Mouse (Mus musculus): ENCODE results near the gene Atg4a-ps. TPM values are rescaled to one million over a fixed set of nuclear protein-coding genes. Genes with fewer than 3 reads are reported as not detected.
A peak's percentile ranks its signal among the peaks of the same experiment; 100 is the strongest.
"Not testable (repeated sequence)": the region's sequence is repeated elsewhere in the genome, so short reads cannot be mapped to it uniquely, and the experiment has no call there.

The Atg4a-ps gene
- 0.09 and 0.13 TPM in 2 replicates for polyA plus RNA-seq (2014; fragmentation: Nextera tagmentation; extraction: Ambion mirVana)

DNA sequence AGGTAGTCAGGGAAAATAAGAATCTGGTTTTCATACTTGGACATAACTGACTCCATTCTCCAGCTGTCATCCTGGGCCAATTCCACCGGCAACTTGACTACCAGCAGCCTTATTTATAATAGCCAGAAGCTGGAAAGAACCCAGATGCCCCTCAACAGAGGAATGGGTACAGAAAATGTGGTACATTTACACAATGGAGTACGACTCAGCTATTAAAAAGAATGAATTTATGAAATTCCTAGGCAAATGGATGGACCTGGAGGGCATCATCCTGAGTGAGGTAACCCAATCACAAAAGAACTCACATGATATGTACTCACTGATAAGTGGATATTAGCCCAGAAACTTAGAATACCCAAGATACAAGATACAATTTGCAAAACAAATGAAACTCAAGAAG lies at the start of gene Atg4a-ps:
Gene Atg4a-ps, minus strand, starts transcription at position 101 of the 400 bp plus-strand sequence.
- H3K27me3 ChIP-seq (ENCODE audit: control insufficient read depth, insufficient read depth, low read length); H3K4me1 ChIP-seq (ENCODE audit: control insufficient read depth, insufficient read depth, low read length); H3K36me3 ChIP-seq (ENCODE audit: control insufficient read depth, insufficient read depth, low read length); H3K9me3 ChIP-seq (replicated peaks; ENCODE audit: control insufficient read depth, low read length); H3K4me3 ChIP-seq (ENCODE audit: low read depth, low read length); ATAC-seq (replicated peaks; ENCODE audit: insufficient number of reproducible peaks, low FRiP score, low TSS enrichment); H3K27ac ChIP-seq (ENCODE audit: low read depth, low read length); H3K9ac ChIP-seq (ENCODE audit: low read depth, low read length); H3K4me2 ChIP-seq: not testable (repeated sequence)
- 89% methylated on average over 2 of the region's 2 CpGs for WGBS (ENCODE audit: insufficient replicate concordance)

DNA sequence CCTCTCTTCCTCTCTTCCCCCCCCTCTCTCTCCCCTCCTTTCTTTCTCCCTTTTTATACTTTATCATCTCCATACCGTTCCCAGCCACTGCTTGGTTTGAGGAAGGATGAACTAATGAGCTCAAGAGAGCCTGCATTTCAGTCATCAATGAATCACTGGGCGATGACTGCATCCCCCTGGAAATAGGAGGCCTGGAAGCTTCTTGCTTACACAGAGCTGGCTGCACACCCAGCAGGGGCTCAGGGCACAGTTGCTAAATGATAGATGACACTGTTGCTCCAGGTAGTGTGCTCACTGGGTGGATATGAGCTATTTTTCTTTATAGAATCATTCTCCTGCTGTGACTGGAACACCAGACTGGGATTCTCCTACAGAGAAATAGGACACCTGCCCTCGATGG lies 49.7 kb upstream of the Atg4a-ps start:
- no peak for ATAC-seq (replicated peaks; ENCODE audit: insufficient number of reproducible peaks, low FRiP score, low TSS enrichment)
- H3K4me3 ChIP-seq (ENCODE audit: low read depth, low read length): no peak overlapping the region
- H3K9me3 ChIP-seq (replicated peaks; ENCODE audit: control insufficient read depth, low read length): no peaks in the 10 kb centered on the region
- H3K4me2 ChIP-seq: no peak overlapping the region
- H3K36me3 ChIP-seq (ENCODE audit: control insufficient read depth, insufficient read depth, low read length): no peaks in the 10 kb centered on the region
- H3K9ac ChIP-seq (ENCODE audit: low read depth, low read length): no peak overlapping the region
- no peaks in the 10 kb centered on the region for H3K4me1 ChIP-seq (ENCODE audit: control insufficient read depth, insufficient read depth, low read length)
- 56% methylated on average over 3 of the region's 3 CpGs for WGBS (ENCODE audit: insufficient replicate concordance)
- H3K27me3 ChIP-seq (ENCODE audit: control insufficient read depth, insufficient read depth, low read length): no peaks in the 10 kb centered on the region
- H3K27ac ChIP-seq (ENCODE audit: low read depth, low read length): no peak overlapping the region

DNA sequence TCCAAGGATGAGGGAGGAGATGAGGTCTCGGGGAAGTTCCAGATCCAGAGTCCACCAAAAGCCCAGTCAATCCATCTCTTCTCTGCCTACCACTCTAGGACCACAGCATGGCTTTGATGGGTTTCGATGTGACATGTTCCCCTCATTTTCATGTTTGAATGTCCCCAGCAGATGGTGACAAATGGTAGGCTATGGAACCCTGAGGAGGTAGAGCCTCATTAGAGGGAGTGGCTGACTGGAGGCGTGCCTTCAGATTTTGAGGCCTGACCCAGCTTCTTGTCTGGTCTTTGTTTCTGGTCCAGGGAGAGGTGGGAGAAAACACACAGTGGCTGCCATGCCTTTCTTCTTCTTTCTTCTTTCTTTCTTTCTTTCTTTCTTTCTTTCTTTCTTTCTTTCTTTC lies 44.6 kb upstream of the Atg4a-ps start:
- Histone ChIP-seq H3K9me3 (replicated peaks; ENCODE audit: control insufficient read depth, low read length) (no peaks in the 10 kb centered on the region), H3K27me3 (ENCODE audit: control insufficient read depth, insufficient read depth, low read length) (no peaks in the 10 kb centered on the region), H3K36me3 (ENCODE audit: control insufficient read depth, insufficient read depth, low read length) (no peaks in the 10 kb centered on the region), H3K4me2 (no peak overlapping the region), H3K4me1 (ENCODE audit: control insufficient read depth, insufficient read depth, low read length) (no peaks in the 10 kb centered on the region), H3K4me3 (ENCODE audit: low read depth, low read length) (no peak overlapping the region), H3K27ac (ENCODE audit: low read depth, low read length) (no peak overlapping the region), H3K9ac (ENCODE audit: low read depth, low read length) (no peak overlapping the region)
- no peak for ATAC-seq (replicated peaks; ENCODE audit: insufficient number of reproducible peaks, low FRiP score, low TSS enrichment)
- 68% methylated on average over 3 of the region's 3 CpGs for WGBS (ENCODE audit: insufficient replicate concordance)

DNA sequence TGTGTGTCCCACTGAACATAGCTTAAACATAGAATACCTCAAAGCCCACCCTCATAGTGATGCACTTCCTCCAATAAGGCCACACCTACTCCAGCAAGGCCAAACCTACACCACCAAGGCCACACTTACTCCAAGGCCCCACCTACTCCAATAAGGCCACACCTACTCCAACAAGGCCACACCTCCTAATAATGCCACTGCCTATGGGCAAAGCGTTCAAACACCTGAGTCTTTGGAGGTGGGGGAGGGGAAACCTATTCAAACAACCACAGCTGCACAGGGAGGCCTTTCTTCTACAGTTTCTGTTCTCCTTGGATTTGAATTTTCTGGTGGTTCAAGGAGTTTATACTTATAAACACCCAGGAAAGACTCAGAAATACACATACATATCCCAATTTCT lies 43.2 kb upstream of the Atg4a-ps start:
- Histone ChIP-seq H3K36me3 (ENCODE audit: control insufficient read depth, insufficient read depth, low read length) (no peaks in the 10 kb centered on the region), H3K4me3 (ENCODE audit: low read depth, low read length) (no peak overlapping the region), H3K9ac (ENCODE audit: low read depth, low read length) (no peak overlapping the region), H3K27me3 (ENCODE audit: control insufficient read depth, insufficient read depth, low read length) (no peaks in the 10 kb centered on the region), H3K4me1 (ENCODE audit: control insufficient read depth, insufficient read depth, low read length) (no peaks in the 10 kb centered on the region), H3K27ac (ENCODE audit: low read depth, low read length) (no peak overlapping the region), H3K4me2 (no peak overlapping the region), H3K9me3 (replicated peaks; ENCODE audit: control insufficient read depth, low read length) (no peaks in the 10 kb centered on the region)
- 67% methylated on average over 1 of the region's 1 CpGs for WGBS (ENCODE audit: insufficient replicate concordance)
- ATAC-seq (replicated peaks; ENCODE audit: insufficient number of reproducible peaks, low FRiP score, low TSS enrichment): no peak

DNA sequence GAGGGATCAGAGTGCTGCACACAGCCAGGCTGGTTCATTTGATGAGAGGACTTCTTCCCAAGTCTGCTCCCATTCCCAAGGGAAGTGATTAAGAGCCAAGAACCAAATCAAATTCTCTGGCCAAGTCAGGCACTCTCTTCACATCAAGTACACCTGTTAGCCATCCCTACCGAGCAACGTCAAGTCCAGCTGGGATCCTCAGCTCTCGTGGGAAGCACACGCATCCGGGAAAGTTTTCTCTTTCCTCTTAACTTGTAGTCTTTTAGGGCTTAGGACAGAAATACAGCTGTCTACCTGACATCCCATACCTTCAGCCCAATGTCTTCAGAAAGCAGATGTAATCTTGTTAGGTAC lies 38.1 kb upstream of the Atg4a-ps start:
- H3K4me2 ChIP-seq: peak overlapping the region; percentile 55

DNA sequence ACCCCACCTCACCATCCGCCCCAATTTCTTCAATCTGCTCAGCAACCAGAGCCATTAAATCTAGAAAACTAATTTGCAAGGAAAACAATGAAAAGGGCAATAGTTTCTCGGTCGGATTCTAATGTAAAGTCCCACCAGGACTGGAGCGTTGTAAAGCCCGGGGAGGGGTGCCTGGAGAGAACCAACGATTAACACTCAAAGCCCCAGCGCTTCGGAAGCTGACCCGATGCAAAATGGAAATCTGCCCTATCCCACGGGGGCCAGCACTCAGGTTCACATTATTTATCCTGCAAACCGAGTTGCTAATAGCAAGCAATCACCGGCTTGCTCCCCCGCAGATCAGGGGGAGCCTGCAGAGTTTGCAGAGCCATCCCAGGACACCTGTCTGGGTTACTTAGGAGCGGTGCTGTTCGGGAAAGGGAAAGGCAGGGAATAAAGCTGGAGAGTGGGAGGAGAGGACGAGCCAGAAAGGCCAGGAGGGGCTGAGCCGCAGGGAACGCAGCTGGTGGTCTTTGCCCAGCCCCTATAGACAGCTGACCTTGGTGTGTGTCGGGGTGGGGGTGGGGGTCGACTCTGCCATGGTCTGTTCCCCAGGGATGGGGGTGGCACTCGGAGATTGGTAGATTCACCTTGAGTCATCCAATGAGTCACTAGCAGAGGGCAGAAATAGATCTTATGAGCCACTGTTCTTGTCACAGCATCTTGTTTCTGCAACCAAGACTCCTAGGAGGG lies 37.5 kb upstream of the Atg4a-ps start:
- Histone ChIP-seq H3K36me3 (ENCODE audit: control insufficient read depth, insufficient read depth, low read length) (no peaks in the 10 kb centered on the region), H3K9me3 (replicated peaks; ENCODE audit: control insufficient read depth, low read length) (no peaks in the 10 kb centered on the region), H3K27me3 (ENCODE audit: control insufficient read depth, insufficient read depth, low read length) (peaks cover 4% of the 10 kb centered on the region; the same call in 1 of the 2 replicates), H3K4me3 (ENCODE audit: low read depth, low read length) (peak overlapping the region; percentile 25), H3K27ac (ENCODE audit: low read depth, low read length) (no peak overlapping the region), H3K4me2 (peak overlapping the region; percentile 55), H3K9ac (ENCODE audit: low read depth, low read length) (peak overlapping the region; percentile 39; the same call in 1 of the 2 replicates), H3K4me1 (ENCODE audit: control insufficient read depth, insufficient read depth, low read length) (0 out of 2 replicates have a peak, but pooled peaks cover 2% of the 10 kb centered on the region)
- no peak for ATAC-seq (replicated peaks; ENCODE audit: insufficient number of reproducible peaks, low FRiP score, low TSS enrichment)
- 8% methylated on average over 21 of the region's 21 CpGs for WGBS (ENCODE audit: insufficient replicate concordance)

More for the DNA sequence above, 38.1 kb upstream of the Atg4a-ps start:
- no peak overlapping the region for H3K9ac ChIP-seq (ENCODE audit: low read depth, low read length)
- H3K27me3 ChIP-seq (ENCODE audit: control insufficient read depth, insufficient read depth, low read length): peaks cover 4% of the 10 kb centered on the region; the same call in 1 of the 2 replicates
- no peaks in the 10 kb centered on the region for H3K36me3 ChIP-seq (ENCODE audit: control insufficient read depth, insufficient read depth, low read length)
- ATAC-seq (replicated peaks; ENCODE audit: insufficient number of reproducible peaks, low FRiP score, low TSS enrichment): no peak
- 0 out of 2 replicates have a peak, but pooled peaks cover 2% of the 10 kb centered on the region for H3K4me1 ChIP-seq (ENCODE audit: control insufficient read depth, insufficient read depth, low read length)
- H3K27ac ChIP-seq (ENCODE audit: low read depth, low read length): no peak overlapping the region
- 41% methylated on average over 5 of the region's 5 CpGs for WGBS (ENCODE audit: insufficient replicate concordance)
- no peaks in the 10 kb centered on the region for H3K9me3 ChIP-seq (replicated peaks; ENCODE audit: control insufficient read depth, low read length)
- H3K4me3 ChIP-seq (ENCODE audit: low read depth, low read length): no peak overlapping the region

DNA sequence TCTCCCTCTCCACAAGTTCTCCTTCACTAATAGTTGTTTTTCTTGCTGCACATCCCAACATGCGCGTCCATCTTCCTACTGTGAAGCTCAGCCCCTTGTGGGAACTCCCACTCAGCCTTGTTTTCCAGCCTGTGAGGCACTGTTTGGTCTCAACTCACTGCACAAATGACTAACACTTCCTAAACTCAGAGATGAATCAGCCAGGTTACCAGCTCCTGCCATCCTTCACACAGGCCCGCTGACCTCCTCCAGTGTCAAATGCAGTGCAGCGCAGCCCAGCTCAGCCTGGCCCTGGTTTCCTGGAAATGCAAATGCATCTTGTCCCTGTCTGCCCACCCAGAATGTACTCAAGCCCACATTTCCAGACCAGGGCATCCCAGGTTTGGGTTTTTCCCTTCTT lies 36.6 kb upstream of the Atg4a-ps start:
- WGBS (ENCODE audit: insufficient replicate concordance): 52% methylated on average over 4 of the region's 4 CpGs
- peaks cover 4% of the 10 kb centered on the region; the same call in 1 of the 2 replicates for H3K27me3 ChIP-seq (ENCODE audit: control insufficient read depth, insufficient read depth, low read length)
- no peak overlapping the region for H3K4me2 ChIP-seq
- no peak overlapping the region for H3K27ac ChIP-seq (ENCODE audit: low read depth, low read length)
- H3K4me3 ChIP-seq (ENCODE audit: low read depth, low read length): no peak overlapping the region
- no peak overlapping the region for H3K9ac ChIP-seq (ENCODE audit: low read depth, low read length)
- no peaks in the 10 kb centered on the region for H3K36me3 ChIP-seq (ENCODE audit: control insufficient read depth, insufficient read depth, low read length)
- ATAC-seq (replicated peaks; ENCODE audit: insufficient number of reproducible peaks, low FRiP score, low TSS enrichment): no peak
- 0 out of 2 replicates have a peak, but pooled peaks cover 2% of the 10 kb centered on the region for H3K4me1 ChIP-seq (ENCODE audit: control insufficient read depth, insufficient read depth, low read length)
- H3K9me3 ChIP-seq (replicated peaks; ENCODE audit: control insufficient read depth, low read length): no peaks in the 10 kb centered on the region

DNA sequence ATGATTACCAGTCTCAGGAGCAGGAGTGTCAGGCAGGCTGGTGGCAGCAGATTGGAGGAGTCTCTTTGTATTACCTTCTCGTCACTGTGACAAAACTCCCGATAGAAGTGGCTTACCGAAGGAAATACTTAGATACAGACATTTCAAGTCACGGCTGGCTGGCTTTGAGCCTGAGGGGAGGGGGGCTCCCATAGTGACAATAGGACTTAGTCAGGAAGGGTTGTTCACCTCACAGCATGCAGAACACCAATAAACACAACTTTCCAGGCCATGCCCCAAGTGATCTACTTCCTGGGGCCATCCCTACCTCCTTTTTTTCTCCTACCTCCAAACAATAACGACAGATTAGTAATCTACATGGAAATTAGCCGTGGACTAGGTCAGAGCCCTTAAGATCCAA lies 32.9 kb upstream of the Atg4a-ps start:
- ATAC-seq (replicated peaks; ENCODE audit: insufficient number of reproducible peaks, low FRiP score, low TSS enrichment): no peak
- Histone ChIP-seq H3K9me3 (replicated peaks; ENCODE audit: control insufficient read depth, low read length) (no peaks in the 10 kb centered on the region), H3K9ac (ENCODE audit: low read depth, low read length) (no peak overlapping the region), H3K27ac (ENCODE audit: low read depth, low read length) (no peak overlapping the region), H3K4me1 (ENCODE audit: control insufficient read depth, insufficient read depth, low read length) (0 out of 2 replicates have a peak, but pooled peaks cover 2% of the 10 kb centered on the region), H3K27me3 (ENCODE audit: control insufficient read depth, insufficient read depth, low read length) (peaks cover 4% of the 10 kb centered on the region; the same call in 1 of the 2 replicates), H3K4me2 (no peak overlapping the region), H3K4me3 (ENCODE audit: low read depth, low read length) (no peak overlapping the region), H3K36me3 (ENCODE audit: control insufficient read depth, insufficient read depth, low read length) (no peaks in the 10 kb centered on the region)
- 38% methylated on average over 6 of the region's 6 CpGs for WGBS (ENCODE audit: insufficient replicate concordance)

DNA sequence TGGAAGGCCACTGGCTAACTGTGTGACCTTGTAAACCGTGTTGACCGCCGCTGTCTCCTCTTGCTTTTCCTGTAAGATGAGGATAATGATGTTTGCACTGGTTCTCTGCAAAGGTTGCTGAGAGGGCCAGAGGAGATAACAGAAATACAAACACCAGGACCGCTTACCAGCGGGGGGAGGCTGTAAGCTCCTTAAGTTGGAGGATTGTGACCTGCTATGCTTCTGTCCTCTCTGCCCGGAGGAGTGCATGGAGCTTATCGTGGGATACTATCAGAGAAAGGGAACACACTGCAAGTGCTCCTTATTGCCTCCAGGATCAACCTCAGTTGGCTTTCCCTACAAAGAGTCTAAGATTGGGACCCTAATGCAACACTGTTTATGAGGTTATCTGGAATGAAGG lies 26.8 kb upstream of the Atg4a-ps start:
- Histone ChIP-seq H3K4me1 (ENCODE audit: control insufficient read depth, insufficient read depth, low read length) (no peaks in the 10 kb centered on the region; the same call in 1 of the 2 replicates), H3K27ac (ENCODE audit: low read depth, low read length) (no peak overlapping the region), H3K9ac (ENCODE audit: low read depth, low read length) (no peak overlapping the region), H3K36me3 (ENCODE audit: control insufficient read depth, insufficient read depth, low read length) (no peaks in the 10 kb centered on the region), H3K27me3 (ENCODE audit: control insufficient read depth, insufficient read depth, low read length) (no peaks in the 10 kb centered on the region), H3K9me3 (replicated peaks; ENCODE audit: control insufficient read depth, low read length) (no peaks in the 10 kb centered on the region), H3K4me2 (no peak overlapping the region), H3K4me3 (ENCODE audit: low read depth, low read length) (no peak overlapping the region)
- no peak for ATAC-seq (replicated peaks; ENCODE audit: insufficient number of reproducible peaks, low FRiP score, low TSS enrichment)
- 15% methylated on average over 7 of the region's 7 CpGs for WGBS (ENCODE audit: insufficient replicate concordance)

All from heart, embryonic 11.5 days (tissue).